Mouse (Mus musculus): ENCODE measurements around the gene Creb3l1. TPM values are rescaled to one million over a fixed set of nuclear protein-coding genes. Genes with fewer than 3 reads are reported as not detected.

The Creb3l1 gene
- total and polyA plus RNA-seq, 2 experiments from 2014 or later: 3.5 TPM

GRCm38 (mm10) chr2:91966367-91966766, 57.9 kb downstream of the Creb3l1 start:
- Histone ChIP-seq H3K9ac (replicated peaks; ENCODE audit: low read length) (no peak overlapping the region), H3K4me1 (ENCODE audit: insufficient read depth, low read length) (peaks cover 18% of the 10 kb centered on the region), H3K4me3 (ENCODE audit: low read length) (no peak overlapping the region), H3K4me2 (ENCODE audit: low read depth, low read length) (no peak overlapping the region), H3K9me3 (ENCODE audit: low read length) (no peaks in the 10 kb centered on the region), H3K36me3 (ENCODE audit: insufficient read depth, low read length) (no peaks in the 10 kb centered on the region), H3K27me3 (ENCODE audit: insufficient read depth, low read length) (no peaks in the 10 kb centered on the region), H3K27ac (no peak overlapping the region)
- ATAC-seq: no peak
- TF ChIP-seq CTCF (IDR thresholded peaks at IDR 0.05; ENCODE audit: low read depth): no peak
- no peak for DNase-seq (ENCODE audit: low spot score)
- 87% methylated on average over 5 of the region's 5 CpGs for WGBS

- Histone ChIP-seq H3K9me3 (ENCODE audit: low read length) (no peaks in the 10 kb centered on the region), H3K27me3 (ENCODE audit: insufficient read depth, low read length) (no peaks in the 10 kb centered on the region), H3K4me1 (ENCODE audit: insufficient read depth, low read length) (peaks cover 13% of the 10 kb centered on the region), H3K9ac (replicated peaks; ENCODE audit: low read length) (no peak overlapping the region), H3K36me3 (ENCODE audit: insufficient read depth, low read length) (no peaks in the 10 kb centered on the region), H3K27ac (no peak overlapping the region), H3K4me2 (ENCODE audit: low read depth, low read length) (peak overlapping the region; percentile 29), H3K4me3 (ENCODE audit: low read length) (no peak overlapping the region; the same call in 1 of the 2 replicates)
- TF ChIP-seq CTCF (IDR thresholded peaks at IDR 0.05; ENCODE audit: low read depth): no peak
- DNase-seq (ENCODE audit: low spot score): no peak
- ATAC-seq: no peak
- WGBS: 25% methylated on average over 20 of the region's 20 CpGs
These were observed 58.9 kb downstream of the Creb3l1 start for GRCm38 (mm10) chr2:91965417-91965816.

DNA sequence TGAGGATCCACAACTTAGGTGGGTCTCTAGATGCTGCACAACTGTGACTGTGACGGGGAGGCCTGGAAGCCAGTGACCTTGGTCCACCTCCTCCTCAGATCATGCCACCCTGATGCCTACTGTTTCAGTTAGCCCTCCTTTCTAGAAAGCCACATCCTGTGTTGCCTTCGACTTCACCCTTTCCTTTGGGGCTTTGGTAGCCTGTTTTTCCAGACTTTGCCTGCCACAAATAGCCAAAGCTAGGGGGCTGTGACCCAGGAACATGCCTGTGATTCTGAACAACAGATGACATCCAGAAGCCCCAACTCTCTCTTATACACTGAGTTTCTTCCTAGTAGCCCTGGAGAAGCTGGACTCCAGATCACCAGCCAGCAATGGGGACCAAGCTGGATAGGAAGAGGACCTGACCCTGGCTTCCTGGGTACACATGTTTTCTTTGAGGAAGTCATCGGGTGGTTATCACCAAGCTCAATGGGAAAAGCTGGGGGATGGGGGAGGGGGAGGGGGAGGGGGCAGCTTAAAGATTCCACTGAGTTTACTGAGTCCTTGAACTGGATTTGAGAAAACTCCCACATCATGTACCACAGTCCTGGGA, 59.6 kb downstream of the Creb3l1 start:
- no peaks in the 10 kb centered on the region for H3K36me3 ChIP-seq (ENCODE audit: insufficient read depth, low read length)
- no peak overlapping the region for H3K4me2 ChIP-seq (ENCODE audit: low read depth, low read length)
- 74% methylated on average over 3 of the region's 3 CpGs for WGBS

GRCm38 (mm10) chr2:91963443-91963932, 60.8 kb downstream of the Creb3l1 start:
- Histone ChIP-seq H3K27ac (peak overlapping the region; percentile 82), H3K9me3 (ENCODE audit: low read length) (no peaks in the 10 kb centered on the region), H3K9ac (replicated peaks; ENCODE audit: low read length) (peak overlapping the region; percentile 85), H3K4me2 (ENCODE audit: low read depth, low read length) (peak overlapping the region; percentile 93), H3K4me3 (ENCODE audit: low read length) (peak overlapping the region; percentile 86), H3K4me1 (ENCODE audit: insufficient read depth, low read length) (peaks cover 26% of the 10 kb centered on the region), H3K27me3 (ENCODE audit: insufficient read depth, low read length) (no peaks in the 10 kb centered on the region), H3K36me3 (ENCODE audit: insufficient read depth, low read length) (no peaks in the 10 kb centered on the region)
- under 1% methylated on average over 49 of the region's 57 CpGs for WGBS
- ATAC-seq: peak; percentile 92
- TF ChIP-seq CTCF (IDR thresholded peaks at IDR 0.05; ENCODE audit: low read depth): peak; percentile 69
- peak; percentile 95 for DNase-seq (ENCODE audit: low spot score)

More for the DNA sequence above, 59.6 kb downstream of the Creb3l1 start:
- Histone ChIP-seq H3K9ac (replicated peaks; ENCODE audit: low read length) (no peak overlapping the region), H3K9me3 (ENCODE audit: low read length) (no peaks in the 10 kb centered on the region), H3K4me1 (ENCODE audit: insufficient read depth, low read length) (peaks cover 20% of the 10 kb centered on the region), H3K27me3 (ENCODE audit: insufficient read depth, low read length) (no peaks in the 10 kb centered on the region), H3K27ac (no peak overlapping the region), H3K4me3 (ENCODE audit: low read length) (no peak overlapping the region)
- TF ChIP-seq CTCF (IDR thresholded peaks at IDR 0.05; ENCODE audit: low read depth): no peak
- DNase-seq (ENCODE audit: low spot score) (no peak), ATAC-seq (no peak)

DNA sequence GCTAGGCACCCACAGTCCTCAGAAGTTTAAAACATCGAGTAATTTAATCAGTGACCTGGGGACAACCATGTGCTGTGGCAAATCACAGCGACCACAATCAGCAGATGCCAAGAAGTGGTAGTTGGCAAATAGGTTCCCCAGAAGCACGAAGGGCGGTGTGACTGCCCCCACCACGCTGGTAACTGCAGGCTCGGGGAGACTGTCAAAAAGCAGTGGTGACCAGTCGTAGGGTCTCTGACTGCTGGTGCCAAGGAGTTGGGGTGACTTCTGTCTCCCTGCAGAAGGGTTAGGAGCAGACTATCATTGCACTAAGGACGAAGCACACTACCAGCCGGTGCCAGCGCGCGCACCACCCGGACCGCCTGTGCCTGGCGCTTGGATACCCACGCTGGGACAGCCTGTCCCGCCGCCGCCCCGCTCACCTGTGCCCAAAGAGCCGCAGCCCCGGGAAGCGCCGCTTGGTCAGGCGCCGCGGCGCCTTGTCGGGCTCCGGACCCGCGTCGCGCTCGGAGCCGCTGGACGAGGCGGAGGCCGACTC, 61.4 kb downstream of the Creb3l1 start:
- no peaks in the 10 kb centered on the region for H3K36me3 ChIP-seq (ENCODE audit: insufficient read depth, low read length)
- ATAC-seq: no peak

DNA sequence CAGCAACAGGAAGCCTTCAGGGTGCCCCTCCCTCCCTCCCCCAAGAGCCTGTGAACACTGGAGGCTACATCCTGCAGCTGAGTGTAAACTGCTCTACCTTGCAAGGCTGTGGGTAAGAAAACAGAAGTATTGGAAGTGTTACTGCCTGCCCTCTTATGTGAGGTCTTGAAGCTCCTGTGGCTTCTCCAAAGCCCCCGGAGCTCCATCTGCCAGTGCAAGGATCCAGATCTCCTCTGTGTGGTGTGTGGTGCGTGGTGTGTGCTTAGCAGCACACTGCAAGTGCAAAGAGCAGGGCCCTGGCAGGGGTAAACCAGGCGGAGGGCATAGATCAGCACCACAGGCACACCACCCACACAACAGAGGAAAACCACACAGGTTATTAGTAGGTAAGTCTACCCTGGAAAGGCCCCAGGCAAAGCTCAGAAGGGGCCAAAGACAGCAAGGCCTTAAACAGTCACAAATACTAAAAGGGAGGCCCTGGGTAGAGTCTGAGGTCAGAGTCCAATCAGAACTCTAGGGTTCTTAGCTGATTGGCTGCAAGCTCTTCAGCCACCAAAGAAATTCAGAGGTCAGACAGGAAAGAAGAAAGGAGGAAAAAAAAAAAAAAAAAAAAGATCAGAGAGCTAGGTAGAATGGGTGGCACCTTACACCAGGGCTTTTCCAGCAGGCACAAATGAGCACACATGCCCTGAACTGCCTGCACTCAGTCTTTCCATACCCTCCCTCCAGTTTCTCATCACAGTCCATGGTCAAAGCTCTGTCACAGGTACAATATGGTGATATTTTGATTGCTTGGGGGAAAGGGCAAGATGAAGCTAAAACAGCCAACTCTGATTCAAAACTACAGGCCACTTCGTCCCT, 62.2 kb downstream of the Creb3l1 start:
- ATAC-seq: no peak
- peak overlapping the region; percentile 85 for H3K9ac ChIP-seq (replicated peaks; ENCODE audit: low read length)
- DNase-seq (ENCODE audit: low spot score): no peak
- no peak for TF ChIP-seq CTCF (IDR thresholded peaks at IDR 0.05; ENCODE audit: low read depth)
- peaks cover 28% of the 10 kb centered on the region for H3K4me1 ChIP-seq (ENCODE audit: insufficient read depth, low read length)
- peak overlapping the region; percentile 93 for H3K4me2 ChIP-seq (ENCODE audit: low read depth, low read length)
- no peak overlapping the region for H3K27ac ChIP-seq
- H3K9me3 ChIP-seq (ENCODE audit: low read length): no peaks in the 10 kb centered on the region
- WGBS: 44% methylated on average over 4 of the region's 4 CpGs
- peak overlapping the region; percentile 86 for H3K4me3 ChIP-seq (ENCODE audit: low read length)
- H3K36me3 ChIP-seq (ENCODE audit: insufficient read depth, low read length): no peaks in the 10 kb centered on the region
- H3K27me3 ChIP-seq (ENCODE audit: insufficient read depth, low read length): no peaks in the 10 kb centered on the region

More for the DNA sequence above, 61.4 kb downstream of the Creb3l1 start:
- under 1% methylated on average over 35 of the region's 39 CpGs for WGBS
- H3K9ac ChIP-seq (replicated peaks; ENCODE audit: low read length): peak overlapping the region; percentile 85
- peak overlapping the region; percentile 86 for H3K4me3 ChIP-seq (ENCODE audit: low read length)
- H3K4me2 ChIP-seq (ENCODE audit: low read depth, low read length): peak overlapping the region; percentile 93
- H3K4me1 ChIP-seq (ENCODE audit: insufficient read depth, low read length): peaks cover 26% of the 10 kb centered on the region
- TF ChIP-seq CTCF (IDR thresholded peaks at IDR 0.05; ENCODE audit: low read depth): no peak
- no peak for DNase-seq (ENCODE audit: low spot score)
- peak overlapping the region; percentile 82 for H3K27ac ChIP-seq
- no peaks in the 10 kb centered on the region for H3K27me3 ChIP-seq (ENCODE audit: insufficient read depth, low read length)
- H3K9me3 ChIP-seq (ENCODE audit: low read length): no peaks in the 10 kb centered on the region
